Mouse (Mus musculus) CH12.LX (cell line): ENCODE measurements around the gene Ecsit. TPM values are rescaled to one million over a fixed set of nuclear protein-coding genes. Genes with fewer than 3 reads are reported as not detected.
A peak's percentile ranks its signal among the peaks of the same experiment; 100 is the strongest.

Experiments
- DNase-seq: peaks from one replicate; pipeline ENCODE4 v3.0.0-alpha.2; 2013; ENCODE audit errors: extremely low read depth
- H3K27ac ChIP-seq: 2 replicates; pipeline ENCODE4 v1.5.1; 2012; ENCODE audit warnings: low read depth, mild to moderate bottlenecking, control low read depth, moderate library complexity; ENCODE audit not compliant: insufficient read depth
- H3K27me3 ChIP-seq: replicated peaks from 2 replicates; pipeline ENCODE3; 2012; ENCODE audit warnings: inconsistent platforms
- H3K36me3 ChIP-seq, 2 experiments: replicated peaks in 1 of 2; 2 replicates each; pipeline versions ENCODE3 to v1.6.1; 2012; ENCODE audit warnings: inconsistent platforms in 1 of 2, low read length in 1 of 2, mild to moderate bottlenecking in 1 of 2, mixed read lengths in 1 of 2, moderate library complexity in 1 of 2; ENCODE audit not compliant: control insufficient read depth in 1 of 2, insufficient read depth in 1 of 2
- H3K4me1 ChIP-seq, 2 experiments: 2 replicates each; pipeline ENCODE4 v1.6.1; 2012; ENCODE audit warnings: inconsistent platforms in 1 of 2, moderate library complexity in 1 of 2; ENCODE audit not compliant: insufficient read depth in 2 of 2, control insufficient read depth in 1 of 2
- H3K4me2 ChIP-seq: 2 replicates; pipeline ENCODE4 v1.6.1; 2012; ENCODE audit warnings: low read depth, mild to moderate bottlenecking, control low read depth; ENCODE audit not compliant: poor library complexity, insufficient read depth, severe bottlenecking
- H3K4me3 ChIP-seq, 3 experiments: fragments of 150-350 bp in 1 of 3; sonication (generic) in 1 of 3; replicated peaks in 1 of 3; 2 replicates each; pipeline versions ENCODE3 to v1.5.1; 2011 to 2012; ENCODE audit warnings: low read depth in 2 of 3, low read length in 2 of 3, mild to moderate bottlenecking in 2 of 3, moderate library complexity in 2 of 3, control low read depth in 1 of 3, improper control_type of control experiment in 1 of 3, inconsistent platforms in 1 of 3, mixed read lengths in 1 of 3; ENCODE audit not compliant: poor library complexity in 1 of 3
- H3K79me2 ChIP-seq: replicated peaks from 2 replicates; pipeline ENCODE4 v1.6.1; 2012; ENCODE audit warnings: mild to moderate bottlenecking, moderate library complexity; ENCODE audit not compliant: control insufficient read depth, poor library complexity, insufficient read depth, severe bottlenecking; ENCODE audit errors: extremely low read depth
- H3K9ac ChIP-seq: 2 replicates; pipeline ENCODE4 v1.6.1; 2012; ENCODE audit warnings: low read depth, mild to moderate bottlenecking, control low read depth, moderate library complexity; ENCODE audit not compliant: insufficient read depth
- H3K9me3 ChIP-seq: replicated peaks from 2 replicates; pipeline ENCODE3; 2012; ENCODE audit warnings: low read length, inconsistent platforms, mixed read lengths
- BHLHE40 ChIP-seq: IDR thresholded peaks from 2 replicates; pipeline ENCODE4 v1.6.1; 2011; ENCODE audit warnings: mild to moderate bottlenecking, low read depth, low read length, improper control_type of control experiment
- CHD1 ChIP-seq: IDR thresholded peaks from 2 replicates; pipeline ENCODE4 v1.6.1; 2012; ENCODE audit warnings: low read depth, low read length, improper control_type of control experiment, inconsistent platforms
- CHD2 ChIP-seq: IDR thresholded peaks from 2 replicates; pipeline ENCODE4 v1.6.1; 2011; ENCODE audit warnings: low read length, improper control_type of control experiment
- CTCF ChIP-seq, 2 experiments: IDR thresholded peaks in 1 of 2; conservative IDR thresholded peaks in 1 of 2; 2 replicates each; pipeline ENCODE4 v1.5.1; 2011 to 2012; ENCODE audit warnings: low read depth in 2 of 2, low read length in 2 of 2, improper control_type of control experiment in 1 of 2, inconsistent platforms in 1 of 2, mild to moderate bottlenecking in 1 of 2, moderate library complexity in 1 of 2
- E2F4 ChIP-seq: IDR thresholded peaks from 2 replicates; pipeline ENCODE4 v1.6.1; 2011; ENCODE audit warnings: low read depth, low read length, improper control_type of control experiment; ENCODE audit not compliant: insufficient replicate concordance
- ELF1 ChIP-seq: IDR thresholded peaks from 2 replicates; pipeline ENCODE4 v1.6.1; 2014; ENCODE audit warnings: low read depth, mild to moderate bottlenecking, inconsistent platforms, low read length, improper control_type of control experiment
- EP300 ChIP-seq: IDR thresholded peaks from 2 replicates; pipeline ENCODE4 v1.6.1; 2011; ENCODE audit warnings: low read length, improper control_type of control experiment
- ETS1 ChIP-seq: conservative IDR thresholded peaks from 2 replicates; pipeline ENCODE4 v1.6.1; 2012; ENCODE audit warnings: low read depth, mild to moderate bottlenecking, inconsistent platforms, low read length, improper control_type of control experiment, moderate library complexity
- GABPA ChIP-seq: IDR thresholded peaks from 2 replicates; pipeline ENCODE4 v1.6.1; 2012; ENCODE audit warnings: low read depth, low read length, improper control_type of control experiment, inconsistent platforms; ENCODE audit not compliant: insufficient replicate concordance
- HCFC1 ChIP-seq: IDR thresholded peaks from 2 replicates; pipeline ENCODE4 v1.6.1; 2012; ENCODE audit warnings: low read depth, mild to moderate bottlenecking, inconsistent platforms, low read length, improper control_type of control experiment
- IRF4 ChIP-seq: IDR thresholded peaks from 2 replicates; pipeline ENCODE4 v1.6.1; 2014; ENCODE audit warnings: low read depth, mild to moderate bottlenecking, inconsistent platforms, low read length, improper control_type of control experiment
- JUND ChIP-seq: conservative IDR thresholded peaks from 2 replicates; pipeline ENCODE4 v1.6.1; 2011; ENCODE audit warnings: low read depth, low read length, improper control_type of control experiment
- MAFK ChIP-seq: IDR thresholded peaks from 2 replicates; pipeline ENCODE4 v1.6.1; 2011; ENCODE audit warnings: low read length, improper control_type of control experiment; ENCODE audit not compliant: insufficient replicate concordance
- MAX ChIP-seq: IDR thresholded peaks from 2 replicates; pipeline ENCODE4 v1.6.1; 2011; ENCODE audit warnings: low read length, improper control_type of control experiment
- MEF2A ChIP-seq: IDR thresholded peaks from 2 replicates; pipeline ENCODE4 v1.6.1; 2014; ENCODE audit warnings: low read depth, mild to moderate bottlenecking, inconsistent platforms, low read length, improper control_type of control experiment, borderline replicate concordance
- MXI1 ChIP-seq: IDR thresholded peaks from 2 replicates; pipeline ENCODE4 v1.6.1; 2011; ENCODE audit warnings: mild to moderate bottlenecking, low read depth, low read length, improper control_type of control experiment
- MYC ChIP-seq: IDR thresholded peaks from 2 replicates; pipeline ENCODE4 v1.6.1; 2011; ENCODE audit warnings: low read depth, mild to moderate bottlenecking, improper control_type of control experiment, low read length
- NELFE ChIP-seq: IDR thresholded peaks from 2 replicates; pipeline ENCODE4 v1.6.1; 2011; ENCODE audit warnings: low read depth, low read length, improper control_type of control experiment
- NRF1 ChIP-seq: IDR thresholded peaks from 2 replicates; pipeline ENCODE4 v1.6.1; 2014; ENCODE audit warnings: low read depth, mild to moderate bottlenecking, inconsistent platforms, low read length, improper control_type of control experiment, moderate library complexity
- PAX5 ChIP-seq: IDR thresholded peaks from 2 replicates; pipeline ENCODE4 v1.6.1; 2012; ENCODE audit warnings: low read length, inconsistent platforms, mixed read lengths
- POLR2A ChIP-seq: IDR thresholded peaks from 2 replicates; pipeline ENCODE4 v1.6.1; 2011; ENCODE audit warnings: low read depth, mild to moderate bottlenecking, improper control_type of control experiment, low read length
- RCOR1 ChIP-seq: conservative IDR thresholded peaks from 2 replicates; pipeline ENCODE4 v1.6.1; 2012; ENCODE audit warnings: low read depth, mild to moderate bottlenecking, inconsistent platforms, low read length, improper control_type of control experiment
- SIN3A ChIP-seq: IDR thresholded peaks from 2 replicates; pipeline ENCODE4 v1.6.1; 2012; ENCODE audit warnings: low read length, improper control_type of control experiment, inconsistent platforms
- SMC3 ChIP-seq: IDR thresholded peaks from 2 replicates; pipeline ENCODE4 v1.6.1; 2011; ENCODE audit warnings: low read depth, low read length, improper control_type of control experiment
- TBP ChIP-seq: conservative IDR thresholded peaks from 2 replicates; pipeline ENCODE4 v1.6.1; 2011; ENCODE audit warnings: low read depth, low read length, improper control_type of control experiment
- TCF12 ChIP-seq: IDR thresholded peaks from 2 replicates; pipeline ENCODE4 v1.6.1; 2014; ENCODE audit warnings: low read depth, mild to moderate bottlenecking, inconsistent platforms, low read length, improper control_type of control experiment
- UBTF ChIP-seq: IDR thresholded peaks from 2 replicates; pipeline ENCODE4 v1.6.1; 2012; ENCODE audit warnings: low read depth, mild to moderate bottlenecking, inconsistent platforms, low read length, improper control_type of control experiment, moderate library complexity
- USF1 ChIP-seq: IDR thresholded peaks from 2 replicates; pipeline ENCODE4 v1.6.1; 2014; ENCODE audit warnings: low read depth, mild to moderate bottlenecking, inconsistent platforms, low read length, improper control_type of control experiment
- USF2 ChIP-seq: conservative IDR thresholded peaks from 2 replicates; pipeline ENCODE4 v1.6.1; 2011; ENCODE audit warnings: low read depth, low read length, improper control_type of control experiment
- ZC3H11A ChIP-seq: IDR thresholded peaks from 2 replicates; pipeline ENCODE4 v1.6.1; 2012; ENCODE audit warnings: low read depth, mild to moderate bottlenecking, inconsistent platforms, low read length, improper control_type of control experiment
- ZNF384 ChIP-seq: IDR thresholded peaks from 2 replicates; pipeline ENCODE4 v1.6.1; 2012; ENCODE audit warnings: low read depth, low read length, improper control_type of control experiment, inconsistent platforms
- dilution Hi-C: fragments of 300-500 bp; cut with MboI; formaldehyde crosslinking; loops from 2 replicates; pipeline ENCODE4 v1.14.3; 2020; ENCODE audit warnings: low sequenced_read_pairs; ENCODE audit not compliant: extremely low pct_unique_long_range_greater_than_20kb, extremely low pct_ligation_motif_present
- in situ Hi-C: fragments of 300-500 bp; cut with MboI; formaldehyde crosslinking; loops from 3 replicates; pipeline ENCODE4 v1.14.3; 2019; ENCODE audit warnings: low sequenced_read_pairs, low pct_ligation_motif_present, low pct_unique_long_range_greater_than_20kb, mixed read lengths
- polyA plus RNA-seq: library from polyadenylated mRNA; unstranded; fragments of >175 nt; gene quantifications from 2 replicates; pipeline ENCODE4 v1.2.1, GENCODE M21; 2012; ENCODE audit warnings: low read depth; ENCODE audit not compliant: insufficient read length
- total RNA-seq, 2 experiments: library from RNA; depleted of rRNA; stranded (reverse); fragments of 300-350 nt in 1 of 2; fragments of >200 nt in 1 of 2; gene quantifications; 2 replicates each; pipeline ENCODE4 v1.2.3; 2012 to 2014

The Ecsit gene
- total and polyA plus RNA-seq, 3 experiments = 38.7 to 57.1 (median 48.5) TPM

GRCm38 (mm10) chr9:22123069-22123609, 37.9 kb upstream of the Ecsit start:
- dilution Hi-C loops (no loop called here), in situ Hi-C loops (loop anchor here (5.0 kb wide), 1 partner anchor 34 kb away; the partner anchor contains the start of gene Pigyl)
- DNase-seq = peak; percentile 80
- no peak overlapping the region for H3K4me3 ChIP-seq
- no peak overlapping the region for H3K9ac ChIP-seq
- H3K27ac ChIP-seq = no peak overlapping the region
- H3K27me3 ChIP-seq = no peaks in the 10 kb centered on the region
- peaks cover 3% of the 10 kb centered on the region for H3K9me3 ChIP-seq
- H3K4me1 ChIP-seq = peaks cover 8 to 62% of the 10 kb centered on the region in 2 experiments; a peak in 3 of 4 replicates
- H3K4me2 ChIP-seq = 0 out of 2 replicates have a peak overlapping the region, but pooled peaks have one; percentile 3
- TF ChIP-seq BHLHE40 (peak; percentile 37; the same call in 1 of the 2 replicates), ZNF384 (peak; percentile 97), ETS1 (peak; percentile 56), USF1 (no peak), MAFK (no peak), MYC (no peak), CHD1 (no peak)
- H3K79me2 ChIP-seq = no peaks in the 10 kb centered on the region
- no peaks in the 10 kb centered on the region for H3K36me3 ChIP-seq

GRCm38 (mm10) chr9:22122005-22122404, 36.8 kb upstream of the Ecsit start:
- no peak overlapping the region for H3K9ac ChIP-seq
- TF ChIP-seq TCF12 (peak; percentile 55; the same call in 1 of the 2 replicates), POLR2A (no peak), RCOR1 (no peak), USF2 (no peak), TBP (no peak), EP300 (peak; percentile 82), SMC3 (no peak), MAX (0 out of 2 replicates have a peak, but pooled peaks have one; percentile 24), JUND (0 out of 2 replicates have a peak, but pooled peaks have one; percentile 14), GABPA (no peak), BHLHE40 (peak; percentile 82), ZNF384 (peak; percentile 68), SIN3A (no peak), HCFC1 (no peak), ELF1 (no peak), NRF1 (no peak), MXI1 (peak; percentile 30; the same call in 1 of the 2 replicates), ETS1 (peak; percentile 82), UBTF (no peak), CTCF (conservative IDR thresholded peaks at IDR 0.05 in 1 of 2, IDR thresholded peaks at IDR 0.05 in 1 of 2; ENCODE audit: low read depth in 2 of 2, low read length in 2 of 2) (no peak), MYC (no peak), IRF4 (peak; percentile 79), E2F4 (no peak), MEF2A (0 out of 2 replicates have a peak, but pooled peaks have one; percentile 41), NELFE (no peak), USF1 (no peak), PAX5 (no peak), MAFK (peak; percentile 63; the same call in 1 of the 2 replicates), ZC3H11A (no peak), CHD2 (peak; percentile 41; the same call in 1 of the 2 replicates), CHD1 (no peak)

More at GRCm38 (mm10) chr9:22122005-22122404, 36.8 kb upstream of the Ecsit start:
- Histone ChIP-seq H3K9me3 (peaks cover 3% of the 10 kb centered on the region), H3K4me2 (no peak overlapping the region), H3K36me3 (no peaks in the 10 kb centered on the region), H3K4me3 (no peak overlapping the region), H3K27ac (no peak overlapping the region), H3K79me2 (no peaks in the 10 kb centered on the region), H3K27me3 (no peaks in the 10 kb centered on the region), H3K4me1 (peaks cover 11 to 68% of the 10 kb centered on the region in 2 experiments)
- dilution Hi-C loops (no loop called here), in situ Hi-C loops (loop anchor here (5.0 kb wide), 1 partner anchor 35 kb away; the partner anchor contains the start of gene Pigyl)
- peak; percentile 77 for DNase-seq
